Mouse (Mus musculus) liver, embryonic 16.5 days (tissue): ENCODE measurements around the gene Hnf4a. TPM values are rescaled to one million over a fixed set of nuclear protein-coding genes. Genes with fewer than 3 reads are reported as not detected.

Experiments used
- ATAC-seq: fragments of 200-750 bp; cut with Nextera tagmentation; 2 replicates; pipeline ENCODE4 v1.8.0; 2017; ENCODE audit warnings: low read depth, mild to moderate bottlenecking, moderate number of reproducible peaks, moderate library complexity
- H3K27ac ChIP-seq: fragments of 300-500 bp; sonication (generic); 2 replicates; pipeline ENCODE4 v1.5.1; 2014; ENCODE audit warnings: mild to moderate bottlenecking, low read length
- H3K27me3 ChIP-seq: fragments of 300-500 bp; sonication (generic); 2 replicates; pipeline ENCODE4 v1.6.1; 2014; ENCODE audit warnings: low read depth, low read length, mixed read lengths; ENCODE audit not compliant: control insufficient read depth, insufficient read depth
- H3K36me3 ChIP-seq: fragments of 300-500 bp; sonication (generic); 2 replicates; pipeline ENCODE4 v1.6.1; 2014; ENCODE audit warnings: mild to moderate bottlenecking; ENCODE audit not compliant: control insufficient read depth, insufficient read depth
- H3K4me1 ChIP-seq: fragments of 300-500 bp; sonication (generic); 2 replicates; pipeline ENCODE4 v1.6.1; 2014; ENCODE audit warnings: low read depth, low read length, mixed read lengths; ENCODE audit not compliant: control insufficient read depth
- H3K4me2 ChIP-seq: fragments of 300-500 bp; sonication (generic); 2 replicates; pipeline ENCODE4 v1.6.1; 2014; ENCODE audit warnings: low read depth, low read length, mixed read lengths
- H3K4me3 ChIP-seq: fragments of 300-500 bp; sonication (generic); 2 replicates; pipeline ENCODE4 v1.5.1; 2014; ENCODE audit warnings: low read depth, mild to moderate bottlenecking, low read length
- H3K9ac ChIP-seq: fragments of 300-500 bp; sonication (generic); 2 replicates; pipeline ENCODE4 v1.6.1; 2014; ENCODE audit warnings: low read depth, low read length
- H3K9me3 ChIP-seq: fragments of 300-500 bp; sonication (generic); replicated peaks from 2 replicates; pipeline ENCODE4 v1.6.1; 2016; ENCODE audit warnings: low read length; ENCODE audit not compliant: control insufficient read depth
- WGBS: fragments of 180-500 bp; shearing (Covaris S2); extraction: QIAGEN DNeasy Blood & Tissue Kit; methylation state at CpG from one replicate; pipeline ENCODE4 v1.1.7; 2014; ENCODE audit not compliant: insufficient replicate concordance; 5-methylcytosine and 5-hydroxymethylcytosine counted together
- polyA plus RNA-seq: library from polyadenylated mRNA; unstranded; fragments of >200 nt; fragmentation: Nextera tagmentation; extraction: Ambion mirVana; gene quantifications from 2 replicates; pipeline ENCODE4 v1.2.1, GENCODE M21; 2015

Gene Hnf4a
- polyA plus RNA-seq, 1 experiment from 2014 or later = 21.1 TPM

DNA sequence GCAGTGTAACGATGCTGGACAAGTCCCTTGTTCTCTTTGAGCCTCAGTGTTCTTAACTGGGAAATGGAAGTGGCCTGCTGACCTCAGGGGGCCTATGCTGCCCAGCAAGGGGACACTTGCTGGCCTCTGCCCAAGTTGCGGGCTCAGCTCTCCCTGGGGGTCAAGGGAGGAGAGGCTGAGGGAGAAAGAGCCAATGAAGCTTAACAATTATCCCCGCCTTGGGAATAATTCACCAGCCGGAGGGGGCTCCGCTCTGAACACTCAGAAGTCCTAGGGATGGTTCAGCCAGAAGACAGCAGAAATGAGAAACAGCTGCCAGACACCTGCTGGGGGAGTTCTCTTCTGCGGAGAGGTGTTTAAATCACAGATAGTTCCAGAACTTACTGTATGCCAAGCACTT lies 43.2 kb downstream of the Hnf4a start:
- no peak for ATAC-seq
- Histone ChIP-seq H3K9ac (peak overlapping the region; percentile 42; the same call in 1 of the 2 replicates), H3K4me2 (peak overlapping the region; percentile 44), H3K36me3 (no peaks in the 10 kb centered on the region), H3K27ac (0 out of 2 replicates have a peak overlapping the region, but pooled peaks have one; percentile 64), H3K4me3 (peak overlapping the region; percentile 50), H3K9me3 (no peaks in the 10 kb centered on the region), H3K27me3 (no peaks in the 10 kb centered on the region), H3K4me1 (peaks cover 19% of the 10 kb centered on the region)
- WGBS = 55% methylated on average over 6 of the region's 6 CpGs

DNA sequence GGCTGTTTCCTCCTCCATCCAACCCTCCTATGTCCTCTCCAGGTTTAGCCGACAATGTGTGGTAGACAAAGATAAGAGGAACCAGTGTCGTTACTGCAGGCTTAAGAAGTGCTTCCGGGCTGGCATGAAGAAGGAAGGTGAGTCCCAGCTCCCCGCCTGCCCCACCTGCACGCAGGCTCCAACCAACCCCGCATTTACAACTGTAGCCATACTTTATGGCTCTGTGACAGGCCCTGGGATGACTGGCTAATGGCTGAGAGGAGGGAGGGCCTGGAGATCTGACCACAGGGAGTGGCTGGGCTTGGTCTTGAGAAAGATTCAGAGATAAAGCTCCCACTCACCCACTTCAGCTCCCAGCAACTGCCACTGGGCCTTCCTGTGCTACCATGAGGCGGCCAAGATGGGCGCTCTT lies 45.9 kb downstream of the Hnf4a start:
- Histone ChIP-seq H3K4me1 (peaks cover 24% of the 10 kb centered on the region), H3K9ac (no peak overlapping the region), H3K4me2 (no peak overlapping the region), H3K27me3 (no peaks in the 10 kb centered on the region), H3K4me3 (no peak overlapping the region), H3K36me3 (no peaks in the 10 kb centered on the region), H3K27ac (no peak overlapping the region), H3K9me3 (no peaks in the 10 kb centered on the region)
- peak; percentile 10; the same call in 1 of the 2 replicates for ATAC-seq
- WGBS = 20% methylated on average over 8 of the region's 8 CpGs

DNA sequence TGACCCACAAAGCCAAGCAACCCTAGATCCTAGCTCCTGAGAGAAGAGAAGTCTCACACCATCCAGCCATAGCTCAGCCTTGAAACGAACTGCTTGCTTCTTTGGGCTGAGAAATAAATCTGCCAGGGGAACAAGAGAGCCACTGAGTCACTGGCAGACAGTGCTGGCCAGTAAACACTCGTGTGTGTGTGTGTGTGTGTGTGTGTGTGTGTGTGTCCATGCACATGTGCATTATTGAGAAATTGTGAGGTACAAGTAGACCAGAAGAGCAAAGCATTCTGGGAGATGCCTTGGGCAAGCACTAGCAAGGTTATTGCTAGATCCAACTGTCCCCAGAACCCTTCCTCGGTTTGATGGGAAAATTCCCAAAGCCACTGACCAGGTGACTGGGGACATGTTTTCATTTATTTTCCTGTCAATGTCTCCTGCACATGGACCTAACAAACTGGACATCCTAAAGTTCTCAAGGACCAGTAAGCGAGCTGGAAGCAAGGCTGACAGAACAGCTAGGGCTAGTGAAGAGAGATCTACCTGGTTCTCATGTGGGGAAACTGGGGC lies 47.9 kb downstream of the Hnf4a start:
- H3K4me3 ChIP-seq = no peak overlapping the region
- no peak overlapping the region for H3K9ac ChIP-seq
- no peak overlapping the region for H3K4me2 ChIP-seq
- no peak for ATAC-seq
- H3K9me3 ChIP-seq = no peaks in the 10 kb centered on the region
- peaks cover 24% of the 10 kb centered on the region for H3K4me1 ChIP-seq
- 53% methylated on average over 4 of the region's 4 CpGs for WGBS
- H3K27me3 ChIP-seq = no peaks in the 10 kb centered on the region
- no peaks in the 10 kb centered on the region for H3K36me3 ChIP-seq
- H3K27ac ChIP-seq = peak overlapping the region; percentile 82

DNA sequence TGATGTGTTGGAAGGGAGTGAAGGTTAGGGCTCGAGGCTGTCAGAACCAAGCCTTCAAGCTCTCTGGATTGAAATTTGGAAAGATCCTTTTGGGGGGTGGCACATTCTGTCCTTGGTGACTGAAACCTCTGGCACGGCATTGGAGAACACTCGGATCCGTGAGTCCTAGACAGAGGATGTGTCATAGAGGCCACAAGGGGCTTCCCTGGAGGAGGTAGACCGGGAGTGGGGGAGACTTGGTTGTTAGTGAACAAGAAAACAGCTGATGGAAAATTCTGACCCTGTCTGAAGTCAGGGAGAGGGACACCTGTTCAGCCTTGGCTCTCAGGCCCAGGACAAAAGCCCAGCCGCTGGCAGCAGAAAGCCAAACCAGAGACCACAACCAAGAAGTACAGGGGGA lies 48.4 kb downstream of the Hnf4a start:
- Histone ChIP-seq H3K27ac (peak overlapping the region; percentile 82), H3K4me2 (no peak overlapping the region), H3K4me1 (peaks cover 24% of the 10 kb centered on the region), H3K9me3 (no peaks in the 10 kb centered on the region), H3K4me3 (no peak overlapping the region), H3K36me3 (no peaks in the 10 kb centered on the region), H3K9ac (0 out of 2 replicates have a peak overlapping the region, but pooled peaks have one; percentile 37), H3K27me3 (no peaks in the 10 kb centered on the region)
- 56% methylated on average over 6 of the region's 6 CpGs for WGBS
- ATAC-seq = no peak

DNA sequence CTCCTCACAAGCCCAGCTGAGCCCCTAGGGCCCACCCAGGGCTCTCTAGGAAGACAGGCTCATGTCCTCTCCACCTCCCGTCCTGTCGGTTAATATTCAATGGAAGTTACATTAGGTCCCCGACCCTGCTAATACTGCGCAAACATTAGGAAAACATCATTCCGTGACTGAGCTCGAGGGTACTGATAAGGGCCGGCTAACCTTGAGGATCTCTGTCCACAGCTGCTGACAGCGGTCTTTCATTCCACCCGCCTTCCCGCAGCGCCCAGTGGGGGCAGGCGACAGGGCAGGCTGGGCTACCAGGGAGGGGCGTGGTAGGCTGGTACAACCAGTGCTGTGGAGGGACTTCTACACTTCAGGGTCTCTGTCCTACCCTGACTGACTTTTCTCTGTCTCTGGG lies 48.8 kb downstream of the Hnf4a start:
- Histone ChIP-seq H3K4me3 (no peak overlapping the region), H3K4me2 (no peak overlapping the region), H3K9me3 (no peaks in the 10 kb centered on the region), H3K27me3 (no peaks in the 10 kb centered on the region), H3K9ac (0 out of 2 replicates have a peak overlapping the region, but pooled peaks have one; percentile 37), H3K27ac (peak overlapping the region; percentile 82), H3K4me1 (peaks cover 24% of the 10 kb centered on the region), H3K36me3 (no peaks in the 10 kb centered on the region)
- ATAC-seq = peak; percentile 82
- WGBS = 61% methylated on average over 13 of the region's 13 CpGs

DNA sequence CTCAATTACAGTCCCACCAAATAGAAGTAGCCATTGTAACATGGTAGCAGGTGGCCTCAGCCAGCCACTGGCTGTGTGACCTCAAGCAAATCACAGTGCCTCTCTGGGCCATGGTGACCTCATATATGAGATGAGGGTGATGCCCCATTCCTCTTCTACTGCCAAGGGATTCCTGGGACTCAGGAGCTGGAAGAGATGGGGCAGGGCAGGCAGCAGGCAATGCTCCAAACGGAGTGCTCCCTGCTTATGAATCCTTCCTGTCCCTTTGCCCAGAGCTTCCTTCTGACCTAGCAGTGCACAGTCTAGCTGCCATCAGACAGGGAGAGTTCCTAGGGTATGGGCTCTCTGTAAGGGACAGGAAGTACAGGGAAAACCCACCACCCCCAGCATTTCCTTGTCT lies 51.9 kb downstream of the Hnf4a start:
- Histone ChIP-seq H3K4me3 (no peak overlapping the region), H3K9ac (no peak overlapping the region), H3K4me1 (peaks cover 7% of the 10 kb centered on the region), H3K36me3 (no peaks in the 10 kb centered on the region), H3K9me3 (no peaks in the 10 kb centered on the region), H3K27ac (no peak overlapping the region), H3K4me2 (no peak overlapping the region), H3K27me3 (no peaks in the 10 kb centered on the region)
- WGBS = 74% methylated on average over 1 of the region's 1 CpGs
- ATAC-seq = no peak

DNA sequence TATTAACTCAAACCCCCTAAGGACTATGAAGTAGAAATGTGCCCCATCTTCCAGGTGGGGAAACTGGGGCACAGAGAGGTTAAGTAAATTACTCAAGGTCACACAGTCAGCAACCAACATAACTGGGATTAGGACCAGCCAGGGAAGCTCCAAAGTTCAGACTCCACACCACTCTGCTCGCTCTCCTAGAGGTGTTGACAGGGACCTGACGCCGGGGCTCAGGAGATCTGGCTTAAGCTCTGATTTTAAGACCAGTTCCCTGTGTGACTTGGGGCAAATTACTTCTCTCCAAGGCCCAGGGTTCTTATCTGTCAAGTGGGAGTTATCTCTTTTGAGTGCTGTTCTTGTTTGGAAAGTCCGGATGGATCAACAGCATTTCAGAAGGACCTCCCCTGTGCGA lies 52.6 kb downstream of the Hnf4a start:
- WGBS = 61% methylated on average over 5 of the region's 5 CpGs
- no peaks in the 10 kb centered on the region for H3K36me3 ChIP-seq
- H3K27ac ChIP-seq = no peak overlapping the region
- H3K4me3 ChIP-seq = no peak overlapping the region
- H3K4me2 ChIP-seq = no peak overlapping the region
- no peak for ATAC-seq
- no peaks in the 10 kb centered on the region for H3K9me3 ChIP-seq
- H3K27me3 ChIP-seq = no peaks in the 10 kb centered on the region
- no peak overlapping the region for H3K9ac ChIP-seq
- H3K4me1 ChIP-seq = peaks cover 7% of the 10 kb centered on the region

DNA sequence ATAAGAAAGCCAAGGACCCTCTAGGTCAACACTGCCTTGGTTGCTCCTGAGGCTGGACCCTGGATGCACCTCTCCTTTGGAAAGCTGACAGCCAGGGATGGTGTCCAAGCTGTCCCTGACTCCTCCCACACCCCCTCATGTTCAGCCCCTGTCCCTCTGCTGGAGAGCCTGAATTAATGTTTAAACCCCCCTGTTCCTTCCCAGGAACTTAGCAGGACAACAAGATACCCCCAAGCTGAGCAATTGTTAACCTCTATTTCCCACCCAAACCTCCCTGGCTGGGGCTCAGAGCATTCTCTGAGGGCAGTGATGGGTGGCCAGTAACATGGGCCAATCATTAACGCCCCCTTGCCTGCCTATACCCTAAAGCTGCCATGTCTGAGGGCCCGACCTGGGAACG lies 53.6 kb downstream of the Hnf4a start:
- ATAC-seq = no peak
- H3K27ac ChIP-seq = no peak overlapping the region

DNA sequence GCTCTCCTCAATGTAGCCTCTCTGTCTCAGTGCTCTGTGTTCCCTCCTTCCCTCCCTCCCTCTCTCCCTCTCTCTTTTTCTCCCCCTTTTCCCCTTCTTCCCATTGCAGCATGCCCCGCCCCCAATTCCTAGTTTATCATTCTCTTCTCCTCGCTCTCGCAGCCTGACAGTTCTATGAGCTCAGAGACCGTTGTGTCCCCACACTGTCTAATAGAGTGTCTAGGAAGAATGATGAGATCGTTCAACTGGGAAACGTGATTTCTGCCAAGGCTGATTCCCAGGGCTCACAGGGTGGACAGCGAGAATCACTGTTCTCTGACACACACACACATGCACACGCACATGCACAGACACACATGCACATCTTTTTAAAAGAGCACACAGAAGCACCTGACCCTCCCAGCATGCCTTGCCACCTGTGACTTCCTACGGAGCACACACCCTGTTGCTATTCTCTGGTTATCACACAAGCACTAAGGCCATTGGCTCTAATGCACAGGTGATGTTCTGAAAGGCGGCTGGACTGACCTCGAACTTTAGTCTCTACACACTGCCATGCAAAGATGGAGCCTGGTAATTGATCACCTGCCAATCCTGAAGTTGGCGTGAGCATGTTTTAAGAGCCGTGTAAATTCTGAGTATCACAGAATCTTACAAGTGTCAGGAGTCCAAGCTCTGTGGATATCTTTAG lies 54.8 kb downstream of the Hnf4a start:
- Histone ChIP-seq H3K4me2 (no peak overlapping the region), H3K27me3 (no peaks in the 10 kb centered on the region), H3K9me3 (no peaks in the 10 kb centered on the region), H3K9ac (no peak overlapping the region), H3K4me1 (peaks cover 7% of the 10 kb centered on the region), H3K4me3 (no peak overlapping the region), H3K27ac (no peak overlapping the region), H3K36me3 (no peaks in the 10 kb centered on the region)
- WGBS = 61% methylated on average over 13 of the region's 13 CpGs
- ATAC-seq = no peak

More for the DNA sequence above, 53.6 kb downstream of the Hnf4a start:
- Histone ChIP-seq H3K36me3 (no peaks in the 10 kb centered on the region), H3K4me1 (peaks cover 7% of the 10 kb centered on the region), H3K4me3 (no peak overlapping the region), H3K9me3 (no peaks in the 10 kb centered on the region), H3K27me3 (no peaks in the 10 kb centered on the region), H3K9ac (no peak overlapping the region), H3K4me2 (no peak overlapping the region)
- 64% methylated on average over 3 of the region's 3 CpGs for WGBS
